Mouse (Mus musculus): ENCODE data around the gene Setdb2.

Gene Setdb2

GRCm38 (mm10) chr14:59366386-59367105 is 74.1 kb downstream of the Setdb2 start:
- DNase-seq, result no peak

DNA sequence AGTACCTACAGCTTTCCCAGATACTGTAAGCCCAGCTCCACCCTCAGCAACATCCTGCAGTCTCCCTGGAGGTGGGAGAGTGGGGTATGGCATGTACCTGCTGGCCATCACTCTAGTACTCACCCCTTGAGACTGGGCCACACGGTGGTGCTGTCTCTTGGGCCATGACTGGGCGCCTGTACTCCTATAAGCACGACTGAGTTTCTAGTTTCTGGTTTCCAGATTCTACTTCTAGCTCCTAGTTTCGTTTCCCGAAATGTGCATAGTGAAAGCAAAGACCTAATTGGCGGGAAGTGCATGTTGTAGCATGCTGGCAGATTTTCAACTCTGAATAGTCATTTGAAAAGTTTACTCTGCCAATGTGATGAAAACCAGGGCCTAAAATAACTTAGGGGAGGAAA is 75.4 kb downstream of the Setdb2 start, which contains the start of gene Phf11d:
Gene Phf11d (minus strand): TSS at position 227 of the 401 bp plus-strand sequence.
- no peak for DNase-seq
